Mouse (Mus musculus): ENCODE results near the gene Mxd4.

Gene Mxd4

DNA sequence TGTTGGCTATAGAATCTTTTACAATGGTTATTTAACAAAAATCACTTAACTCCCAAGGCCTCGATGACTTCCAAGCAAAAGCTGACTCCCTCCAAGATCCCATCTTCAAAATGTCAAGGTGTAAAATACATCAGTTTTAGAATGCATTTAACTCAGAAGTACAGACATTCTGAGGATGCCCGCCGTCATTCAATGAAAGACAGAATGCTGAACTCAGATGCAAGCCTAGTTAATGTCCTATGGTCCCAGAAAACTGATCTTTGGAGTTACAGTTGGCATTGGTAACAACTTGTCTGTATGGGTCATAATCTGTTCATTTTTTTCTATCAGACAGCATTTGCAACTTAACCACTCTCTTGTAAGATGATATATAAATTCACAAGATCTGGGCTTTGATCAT is 17.6 kb downstream of the Mxd4 start:
- no peak for DNase-seq (ENCODE audit: low spot score)

DNA sequence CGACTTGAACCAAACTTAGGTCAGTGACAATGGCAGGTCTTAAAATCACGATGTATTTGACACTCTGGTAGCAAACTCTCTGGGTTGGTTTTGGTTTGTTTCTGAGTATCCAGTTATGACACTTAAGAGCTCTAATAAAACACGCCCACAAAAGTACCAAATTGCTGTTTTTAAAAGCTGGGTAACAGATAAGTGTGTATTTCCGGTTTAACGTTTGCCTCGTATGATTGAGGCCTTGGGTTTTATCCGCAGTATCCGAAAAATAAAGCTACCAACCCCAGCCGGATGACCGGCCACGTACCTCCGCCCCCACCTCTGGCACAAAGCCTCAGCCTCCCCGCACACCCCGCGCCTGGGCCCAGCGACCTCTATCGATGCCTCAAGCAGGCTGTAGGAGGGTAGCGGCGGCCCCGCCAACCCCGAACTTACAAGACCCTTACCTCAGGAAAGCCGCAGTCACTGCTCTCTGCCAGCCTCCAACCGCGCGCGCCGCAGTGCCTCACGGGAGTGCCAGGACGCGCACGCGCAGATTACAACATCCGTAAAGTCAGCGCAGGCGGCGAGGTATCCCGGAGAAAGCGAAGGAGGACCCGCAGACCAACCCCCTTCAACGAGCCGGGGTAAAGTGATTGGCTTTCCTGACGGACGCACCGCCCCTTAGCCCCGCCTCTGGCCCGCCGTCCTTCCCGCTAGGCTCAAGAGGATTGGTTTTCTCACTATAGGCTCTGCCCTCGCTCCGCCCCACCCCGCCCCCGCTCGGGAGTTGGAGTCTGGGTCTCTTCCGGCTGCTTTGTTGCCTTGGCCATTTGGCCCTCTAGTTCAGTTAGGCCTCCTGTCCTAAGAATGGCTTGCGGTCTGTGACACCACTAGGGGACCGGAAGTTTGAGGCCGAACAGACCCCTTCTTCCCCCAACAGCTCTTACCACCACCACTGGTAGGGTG is 18.3 kb downstream of the Mxd4 start, which contains the start of the genes Poln and Haus3:
Gene Poln, minus strand, starts transcription at position 499 of the 942 bp plus-strand sequence.
Gene Haus3, minus strand, starts transcription at position 578 of the 942 bp plus-strand sequence.
- DNase-seq (ENCODE audit: low spot score) = peak; percentile 99

- peak; percentile 11 for DNase-seq (ENCODE audit: low spot score)
Observed at GRCm38 (mm10) chr5:34167857-34168256, 19.7 kb downstream of the Mxd4 start.

GRCm38 (mm10) chr5:34165793-34166192 is 21.7 kb downstream of the Mxd4 start:
- DNase-seq (ENCODE audit: low spot score) = peak; percentile 27

- DNase-seq (ENCODE audit: low spot score) = no peak
Observed at GRCm38 (mm10) chr5:34148476-34148875, 39.0 kb downstream of the Mxd4 start.

DNA sequence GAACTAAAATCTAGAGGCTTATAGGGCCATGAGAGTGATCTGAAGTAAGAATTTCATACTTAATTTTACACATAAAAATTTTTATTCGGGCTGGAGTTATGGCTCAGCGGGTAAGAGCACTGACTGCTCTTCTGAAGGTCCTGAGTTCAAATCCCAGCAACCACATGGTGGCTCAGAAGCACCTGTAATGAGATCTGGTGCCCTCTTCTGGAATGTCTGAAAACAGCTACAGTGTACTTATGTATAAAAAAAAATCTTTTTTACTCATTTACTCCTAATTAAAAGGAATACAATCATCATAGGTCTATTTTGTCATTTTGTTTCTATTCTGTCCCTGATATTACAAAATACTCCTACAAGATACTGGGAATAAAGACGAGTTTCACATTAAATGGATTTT is 40.0 kb downstream of the Mxd4 start:
- DNase-seq (ENCODE audit: low spot score) = no peak

DNA sequence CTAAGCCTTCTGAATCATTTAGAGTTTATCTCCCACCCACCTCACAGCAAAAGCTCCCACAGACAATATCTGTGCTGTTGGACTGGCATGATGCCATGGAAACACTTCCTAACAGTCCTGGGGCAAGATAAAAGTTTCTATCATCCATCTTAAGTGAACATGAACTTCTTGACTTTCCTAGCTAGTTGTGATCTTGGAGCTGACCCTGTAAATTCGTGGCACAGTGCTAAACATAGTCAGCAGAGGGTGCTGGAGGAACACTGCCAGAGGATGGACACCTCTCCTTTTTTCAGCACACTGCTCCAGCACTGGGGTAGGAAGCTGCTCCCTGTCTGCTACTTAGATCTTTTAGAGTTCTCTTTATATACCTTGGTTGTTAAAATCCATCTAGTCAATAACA is 47.8 kb downstream of the Mxd4 start:
- peak; percentile 74 for DNase-seq (ENCODE audit: low spot score)

DNA sequence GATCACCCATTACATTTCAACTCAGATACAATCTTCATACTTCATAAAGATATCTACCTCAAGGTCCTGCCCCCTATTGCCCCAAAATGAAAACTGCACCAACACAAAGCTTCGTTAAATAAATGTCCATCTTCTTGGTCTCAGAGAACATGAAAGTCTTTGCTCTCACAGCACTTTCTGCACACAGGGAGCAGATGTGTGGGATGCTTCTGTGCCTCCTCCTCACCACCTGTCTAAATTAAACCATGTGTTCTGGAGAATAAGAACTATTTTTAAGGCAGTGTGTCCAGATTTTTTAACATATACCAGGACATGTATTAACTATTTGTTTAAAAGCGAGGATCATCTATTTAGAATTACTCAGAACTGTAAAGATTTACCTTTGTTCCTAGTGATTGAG is 54.8 kb downstream of the Mxd4 start:
- no peak for DNase-seq (ENCODE audit: low spot score)

DNA sequence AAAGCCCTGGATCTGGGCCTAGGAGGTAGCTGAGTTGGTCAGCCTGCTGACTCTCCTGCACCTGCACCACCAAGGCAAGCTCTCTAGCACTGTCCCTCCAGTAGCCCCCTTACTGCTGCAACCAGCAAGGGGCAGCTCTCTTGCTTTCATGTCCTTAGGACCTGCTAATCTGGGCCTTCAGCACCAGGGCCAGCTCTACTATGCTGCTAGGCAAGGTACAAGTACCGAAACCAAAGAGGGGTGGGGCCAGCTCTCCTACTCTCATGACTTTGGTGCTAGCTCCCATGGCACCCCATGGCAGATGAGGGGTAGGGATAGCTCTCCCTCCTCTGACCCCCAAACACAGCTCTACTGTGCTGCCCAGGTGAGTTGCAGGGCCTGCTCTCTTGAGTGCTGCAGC is 63.4 kb downstream of the Mxd4 start:
- DNase-seq (ENCODE audit: low spot score) = no peak
